Comparison of ENCODE assay signal across 16 mouse cellular contexts in genomic region chr17:47566133-47566532, GRCm38 (mm10). TPM values are rescaled to one million over a fixed set of nuclear protein-coding genes. Genes with fewer than 3 reads are reported as not detected.
DNase-seq lines count a peak whose midpoint lies in the region; ATAC-seq and TF ChIP-seq lines count a peak whose summit lies in the region.
"Had no signal": no experiment of that assay in that cellular context is flagged by ENCODE, and none has a peak within 500 bp of the region (broad histone marks: within the 10 kb centered on the region; RNA-seq: fewer than 3 reads in every experiment).

No protein-coding gene starts in this region.

- TF ChIP-seq CTCF in midbrain, postnatal 0 days (IDR thresholded peaks at IDR 0.05), result no peak
- TF ChIP-seq CTCF in liver, postnatal 0 days (IDR thresholded peaks at IDR 0.05; ENCODE audit: low read depth), result no peak

- WGBS in midbrain, embryonic 10.5 days, result 27% methylated on average over 2 of the region's 2 CpGs
- 14% methylated on average over 2 of the region's 2 CpGs for WGBS in midbrain, postnatal 0 days
- 75% methylated on average over 2 of the region's 2 CpGs for WGBS in liver, postnatal 0 days (ENCODE audit: insufficient replicate concordance)

- no peaks in the 10 kb centered on the region for H3K27me3 ChIP-seq in midbrain, embryonic 10.5 days (ENCODE audit: low read depth, poor library complexity, severe bottlenecking)
- no peaks in the 10 kb centered on the region for H3K27me3 ChIP-seq in midbrain, postnatal 0 days (ENCODE audit: insufficient read depth, low read length)
- H3K27me3 ChIP-seq in liver, postnatal 0 days (ENCODE audit: insufficient read depth, low read length), result no peaks in the 10 kb centered on the region

- no peak for ATAC-seq in midbrain, postnatal 0 days (ENCODE audit: low FRiP score)
- ATAC-seq in liver, postnatal 0 days, result peak; percentile 28; the same call in 1 of the 2 replicates

- no peak overlapping the region for H3K4me2 ChIP-seq in midbrain, postnatal 0 days (ENCODE audit: low read depth, low read length, poor library complexity, severe bottlenecking)
- no peak overlapping the region for H3K4me2 ChIP-seq in liver, postnatal 0 days (ENCODE audit: low read depth, low read length)
- H3K4me2 ChIP-seq: lung, embryonic 14.5 days had no signal

- H3K27ac ChIP-seq in midbrain, embryonic 10.5 days (replicated peaks), result peak overlapping the region; percentile 80
- H3K27ac ChIP-seq in midbrain, postnatal 0 days (ENCODE audit: low read depth, low read length), result no peak overlapping the region
- no peak overlapping the region for H3K27ac ChIP-seq in liver, postnatal 0 days (ENCODE audit: low read depth)
- H3K27ac ChIP-seq: layer of hippocampus, adult 2 months had no signal

- intact Hi-C loops in left cerebral cortex, postnatal 36 days (cut with DNase I), result no loop called here

- H3K9ac ChIP-seq in midbrain, postnatal 0 days (replicated peaks; ENCODE audit: low read length, poor library complexity, severe bottlenecking), result no peak overlapping the region
- no peak overlapping the region for H3K9ac ChIP-seq in liver, postnatal 0 days (replicated peaks)
- H3K9ac ChIP-seq: lung, embryonic 14.5 days had no signal

- no peaks in the 10 kb centered on the region for H3K36me3 ChIP-seq in midbrain, embryonic 10.5 days
- no peaks in the 10 kb centered on the region for H3K36me3 ChIP-seq in midbrain, postnatal 0 days (ENCODE audit: insufficient read depth, low read length)
- H3K36me3 ChIP-seq in liver, postnatal 0 days (replicated peaks; ENCODE audit: insufficient read depth, low read length), result no peaks in the 10 kb centered on the region; the same call in 1 of the 2 replicates

- no peak overlapping the region for H3K4me3 ChIP-seq in midbrain, embryonic 10.5 days
- no peak overlapping the region for H3K4me3 ChIP-seq in midbrain, postnatal 0 days (ENCODE audit: low read depth, low read length)
- no peak overlapping the region for H3K4me3 ChIP-seq in liver, postnatal 0 days (ENCODE audit: low read depth, low read length)
- H3K4me3 ChIP-seq: layer of hippocampus, adult 2 months had no signal

- peak; percentile 78 for DNase-seq in heart, adult 11 months
- DNase-seq in heart, adult 9 months (ENCODE audit: low spot score in 2 of 2), result no peak
- DNase-seq in midbrain, embryonic 10.5 days (ENCODE audit: low spot score), result peak; percentile 35
- DNase-seq in midbrain, postnatal 0 days (ENCODE audit: low spot score), result no peak
- peak; percentile 36 for DNase-seq in embryo, embryonic 11 days
- DNase-seq in liver, postnatal 0 days, result no peak
- DNase-seq in left cerebral cortex, postnatal 36 days (ENCODE audit: low spot score in 2 of 2), result no peak
- DNase-seq in c-Kit-positive CD71-positive TER-119-positive erythroid progenitor cells, embryonic 14.5 days (ENCODE audit: low spot score), result no peak
- DNase-seq: adrenal gland, adult 2 months; cerebellum, postnatal 25 days; heart, postnatal 36 days; kidney, adult 11 months; lung, embryonic 14.5 days; right cerebral cortex, postnatal 14 days; thymus, postnatal 25 days had no signal

- peaks cover 41% of the 10 kb centered on the region for H3K4me1 ChIP-seq in midbrain, embryonic 10.5 days
- H3K4me1 ChIP-seq in midbrain, postnatal 0 days (ENCODE audit: insufficient read depth, low read length), result no peaks in the 10 kb centered on the region
- H3K4me1 ChIP-seq in liver, postnatal 0 days (ENCODE audit: insufficient read depth), result peaks cover 23% of the 10 kb centered on the region

- TF ChIP-seq EP300 in liver, postnatal 0 days (IDR thresholded peaks at IDR 0.05; ENCODE audit: low read depth), result no peak

- no peaks in the 10 kb centered on the region for H3K9me3 ChIP-seq in midbrain, embryonic 10.5 days (replicated peaks)
- no peaks in the 10 kb centered on the region for H3K9me3 ChIP-seq in midbrain, postnatal 0 days (ENCODE audit: low read length)
- H3K9me3 ChIP-seq in liver, postnatal 0 days (ENCODE audit: low read length), result no peaks in the 10 kb centered on the region

RNA-seq across cellular contexts. Expression of gene Bysl, which starts 45.2 kb away (rescaled TPM):
- 41.2 and 41.9 TPM in 2 replicates for polyA plus RNA-seq in midbrain, embryonic 10.5 days (2016; fragmentation: Nextera tagmentation; extraction: Ambion mirVana)
- 25.8 and 26.0 TPM in 2 replicates for total RNA-seq in midbrain, postnatal 0 days (2014; rRNA removed)
- 31.9 and 33.1 TPM in 2 replicates for polyA plus RNA-seq in midbrain, postnatal 0 days (2015; fragmentation: Nextera tagmentation; extraction: Ambion mirVana)
- 8.9 and 10.6 TPM in 2 replicates for polyA plus RNA-seq in liver, postnatal 0 days (2015; fragmentation: Nextera tagmentation; extraction: Ambion mirVana)
- 10 to 100 TPM; 17.5 to 18.1 TPM for total RNA-seq in left cerebral cortex, postnatal 36 days (2021)

RNA-seq across cellular contexts. Expression of gene Med20, which starts 45.2 kb away (rescaled TPM):
- 43.2 and 45.9 TPM in 2 replicates for polyA plus RNA-seq in midbrain, embryonic 10.5 days (2016; fragmentation: Nextera tagmentation; extraction: Ambion mirVana)
- 33.8 and 44.7 TPM in 2 replicates for total RNA-seq in midbrain, postnatal 0 days (2014; rRNA removed)
- 32.4 TPM in 2 replicates for polyA plus RNA-seq in midbrain, postnatal 0 days (2015; fragmentation: Nextera tagmentation; extraction: Ambion mirVana)
- 13.5 and 14.4 TPM in 2 replicates for polyA plus RNA-seq in liver, postnatal 0 days (2015; fragmentation: Nextera tagmentation; extraction: Ambion mirVana)
- total RNA-seq in left cerebral cortex, postnatal 36 days (2021), result 10 to 100 TPM; 24.7 to 30.7 TPM

RNA-seq across cellular contexts. Expression of gene Gm20517, which starts 45.3 kb away (rescaled TPM):
- polyA plus RNA-seq in midbrain, embryonic 10.5 days (2016; fragmentation: Nextera tagmentation; extraction: Ambion mirVana), result 1.4 and 2.2 TPM in 2 replicates
- total RNA-seq in midbrain, postnatal 0 days (2014; rRNA removed), result 3.2 and 8.0 TPM in 2 replicates
- polyA plus RNA-seq in midbrain, postnatal 0 days (2015; fragmentation: Nextera tagmentation; extraction: Ambion mirVana), result 0.96 and 1.1 TPM in 2 replicates
- polyA plus RNA-seq in liver, postnatal 0 days (2015; fragmentation: Nextera tagmentation; extraction: Ambion mirVana), result 0.79 and 0.82 TPM in 2 replicates
- 1 to 10 TPM; 4.5 to 7.8 TPM for total RNA-seq in left cerebral cortex, postnatal 36 days (2021)

Comparison
In these comparisons a context has a peak if more than half of its experiments do, and no peak if none do; other contexts are left out.
1. DNase-seq: peak in heart, adult 11 months (single experiment), midbrain, embryonic 10.5 days (single experiment) and embryo, embryonic 11 days (single experiment); none in heart, adult 9 months (0 of 2), midbrain, postnatal 0 days (single experiment), liver, postnatal 0 days (single experiment), left cerebral cortex, postnatal 36 days (0 of 2) and c-Kit-positive CD71-positive TER-119-positive erythroid progenitor cells, embryonic 14.5 days (single experiment).